Mouse (Mus musculus): ENCODE measurements around the gene Chchd10.
"Not testable (repeated sequence)": the region's sequence is repeated elsewhere in the genome, so short reads cannot be mapped to it uniquely, and the experiment has no call there.

Gene Chchd10

DNA sequence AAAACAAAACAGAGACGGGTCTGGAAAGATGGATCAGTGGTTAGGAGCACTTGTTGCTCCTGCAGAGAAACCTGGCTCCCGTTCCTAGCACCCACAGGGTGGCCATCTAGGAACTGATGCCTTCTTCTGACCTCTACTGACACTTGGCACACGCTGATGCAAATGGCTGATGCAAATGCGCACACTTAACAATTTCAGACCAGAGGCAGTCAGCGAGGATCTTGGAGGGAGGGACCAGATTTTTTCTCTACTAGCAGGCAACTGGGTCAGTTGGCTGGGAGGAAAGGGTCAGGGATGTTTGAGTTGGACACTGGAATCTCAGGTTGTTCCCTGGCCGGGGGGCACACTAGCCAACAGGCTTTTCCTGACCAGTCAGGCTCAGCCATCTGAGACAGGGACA is at the start of gene Chchd10:
Chchd10 (plus strand) TSS at position 240 of the 400 bp plus-strand sequence.
- DNase-seq (ENCODE audit: low spot score in 2 of 2): no peak

DNA sequence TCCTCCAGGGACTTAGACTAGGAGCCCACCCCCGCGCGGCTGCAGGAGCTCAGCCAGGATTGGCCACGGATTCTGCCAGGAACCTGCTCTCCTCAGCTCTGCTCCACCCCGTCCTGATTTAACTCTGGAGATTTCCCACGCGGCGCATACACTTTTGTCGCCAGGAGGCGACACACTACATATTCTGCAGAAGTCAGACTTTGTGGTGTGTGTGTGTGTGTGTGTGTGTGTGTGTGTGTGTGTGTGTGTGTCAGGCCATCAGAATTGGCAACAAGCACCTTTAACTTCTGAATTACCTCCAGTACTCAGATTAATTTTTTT is 49.7 kb upstream of the Chchd10 start:
- DNase-seq (ENCODE audit: low spot score in 2 of 2): peak; percentile 82 to 87

DNA sequence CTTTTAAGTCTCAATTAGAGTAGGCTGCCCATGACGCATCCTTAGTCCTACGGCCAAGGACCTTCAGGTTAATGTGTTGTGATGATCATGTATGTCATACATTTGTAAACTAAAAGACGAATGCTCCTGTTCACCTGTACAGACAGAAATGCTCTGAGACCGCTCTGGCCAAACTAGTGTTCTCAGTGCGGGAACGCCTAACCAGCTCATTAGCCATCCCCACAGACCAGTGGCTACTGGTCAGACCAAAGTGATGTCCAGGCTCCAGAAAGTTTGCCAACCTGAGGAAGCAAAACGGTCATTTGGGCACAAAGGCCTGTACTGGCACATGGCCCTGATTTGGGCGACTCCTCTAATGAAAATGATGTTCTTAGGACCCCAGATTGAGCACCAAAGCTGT is 48.2 kb upstream of the Chchd10 start:
- DNase-seq (ENCODE audit: low spot score in 2 of 2): no peak

DNA sequence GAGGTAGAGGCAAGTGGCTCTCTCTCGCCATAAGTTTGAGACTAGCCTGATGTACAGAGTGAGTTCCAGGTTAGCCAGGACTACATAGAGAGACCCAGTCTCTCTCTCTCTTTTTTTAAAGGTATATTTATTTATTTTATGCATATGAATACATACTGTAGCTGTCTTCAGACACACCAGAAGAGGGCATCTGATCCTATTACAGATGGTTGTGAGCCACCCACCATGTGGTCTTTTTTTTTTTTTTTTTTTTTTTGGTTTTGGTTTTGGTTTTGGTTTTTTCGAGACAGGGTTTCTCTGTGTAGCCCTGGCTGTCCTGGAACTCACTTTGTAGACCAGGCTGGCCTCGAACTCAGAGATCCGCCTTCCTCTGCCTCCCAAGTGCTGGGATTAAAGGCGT is 45.4 kb upstream of the Chchd10 start:
- not testable (repeated sequence) for DNase-seq (ENCODE audit: low spot score in 2 of 2)

DNA sequence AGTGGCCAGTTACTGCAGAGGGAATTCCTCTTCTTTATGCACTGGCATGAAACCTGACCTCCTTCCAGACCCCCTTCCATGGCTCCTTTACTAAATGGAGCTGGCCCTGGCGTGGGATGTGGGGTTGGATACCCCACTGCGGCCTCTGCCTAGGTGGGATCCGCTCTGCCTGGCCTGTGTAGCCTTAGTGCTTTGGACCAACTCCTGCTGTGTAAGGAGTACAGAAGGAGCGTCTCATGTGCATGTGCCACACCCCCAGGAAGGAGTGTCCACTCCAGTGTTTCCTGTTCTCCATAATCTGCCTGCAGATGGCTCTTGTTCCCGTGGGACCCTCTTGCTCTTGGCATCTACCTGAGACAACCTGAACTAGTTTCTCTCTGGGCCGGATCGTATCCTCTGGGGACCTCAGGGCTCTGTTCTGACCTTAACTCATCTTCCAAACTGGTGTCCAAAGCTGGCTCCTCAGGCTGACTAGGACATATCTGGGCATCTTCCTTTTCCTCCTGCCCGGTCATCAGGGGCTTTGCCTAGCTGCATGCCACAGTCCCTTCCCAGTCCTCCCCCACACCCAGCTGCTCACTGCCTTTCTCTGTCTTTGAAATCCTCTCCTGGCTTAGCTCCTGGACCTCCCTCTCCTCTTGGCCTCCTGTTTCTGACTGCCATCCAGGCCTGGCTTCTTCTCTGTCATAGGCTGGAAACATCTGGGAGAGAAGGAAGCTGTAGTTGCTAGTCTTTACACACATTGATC is 43.4 kb upstream of the Chchd10 start:
- DNase-seq (ENCODE audit: low spot score in 2 of 2): no peak

DNA sequence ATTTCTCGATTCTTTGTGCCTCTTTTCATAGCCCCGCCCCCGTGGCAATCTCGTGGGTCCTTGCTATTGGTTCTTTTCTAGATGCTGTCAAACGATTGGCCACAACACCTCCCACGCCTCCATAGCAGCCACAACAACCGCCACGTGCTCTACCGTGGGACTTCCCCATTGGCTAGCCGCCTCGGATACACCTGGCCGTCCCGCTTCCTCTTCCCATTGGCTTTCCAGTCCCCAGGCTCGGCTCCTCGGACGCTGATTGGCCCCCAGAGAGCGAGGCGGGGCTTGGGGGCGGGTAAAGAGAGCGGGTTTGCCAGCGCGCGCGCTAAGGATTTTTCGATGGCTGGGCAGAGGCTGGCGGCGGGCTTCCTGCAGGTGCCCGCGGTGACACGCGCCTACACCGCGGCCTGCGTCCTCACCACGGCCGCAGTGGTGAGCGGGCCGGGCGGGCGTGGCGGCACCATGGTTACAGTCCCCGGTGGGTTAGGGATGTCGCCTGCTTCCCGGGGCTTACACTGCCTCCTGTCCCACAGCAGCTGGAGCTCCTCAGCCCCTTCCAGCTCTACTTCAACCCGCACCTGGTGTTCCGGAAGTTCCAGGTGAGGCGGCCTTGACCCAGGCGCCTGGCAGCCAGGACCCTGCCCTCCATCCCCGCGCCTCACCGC is 39.7 kb upstream of the Chchd10 start, which contains the start of gene Derl3:
Derl3 (plus strand) TSS at position 325 of the 662 bp plus-strand sequence.
- DNase-seq (ENCODE audit: low spot score in 2 of 2): peak; percentile 97 to 98

DNA sequence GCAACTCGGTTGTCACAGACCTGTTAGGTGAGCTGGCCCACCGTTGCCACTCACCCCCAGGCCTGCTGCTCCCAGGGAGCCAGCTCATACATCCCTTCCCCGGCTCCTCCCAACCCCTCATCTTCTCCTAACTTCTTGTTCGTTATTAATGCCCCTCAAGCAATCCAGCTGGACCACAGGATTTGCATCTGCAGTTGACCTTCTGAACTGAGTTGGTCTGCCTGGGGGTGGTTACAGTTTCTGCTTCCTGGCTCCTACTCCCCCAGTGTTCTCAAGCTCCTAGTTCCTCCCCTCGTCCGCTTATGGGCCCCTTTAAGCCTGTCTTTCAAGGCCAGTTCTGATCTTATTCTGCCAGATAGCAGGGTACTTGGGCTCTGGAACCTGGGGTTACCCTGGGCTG is 38.3 kb upstream of the Chchd10 start:
- DNase-seq (ENCODE audit: low spot score in 2 of 2): no peak

DNA sequence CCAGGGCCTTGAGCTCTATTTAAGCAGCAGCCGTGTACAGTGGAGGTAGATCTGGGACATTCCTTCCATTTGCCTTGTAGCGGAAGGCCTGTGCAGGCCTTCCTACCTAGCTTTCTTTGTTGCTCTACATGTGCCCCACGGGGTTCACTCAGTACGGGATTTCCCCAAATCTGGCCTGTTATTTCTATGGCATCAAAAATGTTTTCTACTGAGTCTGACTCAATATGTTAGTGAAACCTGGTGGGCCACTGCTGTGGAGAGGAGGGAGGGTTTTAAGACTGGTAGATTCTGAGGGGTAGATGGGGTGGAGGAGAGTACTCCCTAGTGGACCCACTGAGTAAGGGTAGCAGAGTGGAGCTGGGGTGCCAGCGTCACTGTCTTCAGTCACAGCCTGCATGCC is 37.2 kb upstream of the Chchd10 start:
- no peak for DNase-seq (ENCODE audit: low spot score in 2 of 2)

DNA sequence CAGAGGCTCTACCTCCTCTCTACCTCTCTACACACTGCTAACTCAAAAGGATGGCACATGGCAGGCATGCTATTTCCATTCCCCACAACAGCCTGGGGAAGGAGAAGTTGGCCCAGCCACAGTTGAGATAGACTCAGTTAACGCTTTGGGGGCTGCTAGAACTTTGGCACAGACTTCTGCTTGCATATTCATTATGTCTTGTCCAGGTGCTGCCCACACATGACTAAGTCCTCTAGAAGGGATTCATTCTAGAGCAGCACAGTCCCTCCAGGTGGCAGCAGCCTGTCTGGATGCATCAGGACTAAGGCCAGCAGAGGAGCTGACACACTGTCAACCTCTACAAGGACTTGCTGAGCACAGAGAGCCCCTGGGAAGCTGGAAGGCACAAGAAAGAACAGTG is 36.7 kb upstream of the Chchd10 start:
- DNase-seq (ENCODE audit: low spot score in 2 of 2): peak; percentile 48 to 51

DNA sequence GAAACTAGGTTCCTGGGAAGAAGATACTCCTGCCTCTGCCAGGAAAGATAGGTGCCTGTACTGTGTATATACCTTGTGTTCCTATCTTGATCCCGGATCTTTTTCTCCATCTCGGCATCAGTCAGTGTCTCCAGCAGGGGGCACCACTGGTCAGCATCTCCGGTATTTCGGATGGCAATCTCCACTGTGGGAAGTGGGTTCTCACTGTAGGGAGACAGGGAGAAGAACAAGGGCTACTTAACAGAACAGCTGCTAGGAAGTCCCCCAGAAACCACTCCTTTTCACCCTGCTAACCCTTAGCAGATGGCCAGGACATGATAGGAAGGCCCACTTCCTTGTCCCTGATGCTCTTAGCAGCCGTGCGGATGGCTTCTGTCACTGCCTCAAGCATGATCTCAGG is 35.6 kb upstream of the Chchd10 start:
- peak; percentile 78 for DNase-seq (ENCODE audit: low spot score in 2 of 2)

DNA sequence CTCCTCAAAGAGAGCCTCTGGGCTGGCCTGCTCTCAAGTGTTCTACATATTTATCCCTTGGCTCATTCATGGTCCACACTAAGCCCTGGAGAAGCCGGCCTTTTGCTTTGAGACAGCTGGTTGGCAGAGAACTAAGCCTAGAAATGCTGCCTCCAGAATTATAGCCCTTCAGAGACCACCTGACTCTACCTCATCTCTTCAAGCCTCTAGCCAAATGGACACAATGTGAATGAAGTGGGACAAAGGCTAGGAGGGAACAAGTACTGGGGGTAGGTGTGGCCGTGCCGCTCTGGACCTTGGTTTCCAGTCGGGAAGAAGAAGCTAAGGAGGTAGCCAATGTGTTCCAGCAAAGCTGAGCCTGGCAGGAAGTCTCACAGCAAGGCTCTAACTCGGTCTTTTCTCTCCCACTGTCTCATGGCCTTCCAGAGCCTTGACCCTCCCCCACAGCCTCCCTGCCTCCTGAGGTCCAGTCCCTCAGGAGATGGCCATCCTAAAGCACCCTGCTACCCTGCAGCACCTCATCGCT is 34.8 kb upstream of the Chchd10 start:
- no peak for DNase-seq (ENCODE audit: low spot score in 2 of 2)

DNA sequence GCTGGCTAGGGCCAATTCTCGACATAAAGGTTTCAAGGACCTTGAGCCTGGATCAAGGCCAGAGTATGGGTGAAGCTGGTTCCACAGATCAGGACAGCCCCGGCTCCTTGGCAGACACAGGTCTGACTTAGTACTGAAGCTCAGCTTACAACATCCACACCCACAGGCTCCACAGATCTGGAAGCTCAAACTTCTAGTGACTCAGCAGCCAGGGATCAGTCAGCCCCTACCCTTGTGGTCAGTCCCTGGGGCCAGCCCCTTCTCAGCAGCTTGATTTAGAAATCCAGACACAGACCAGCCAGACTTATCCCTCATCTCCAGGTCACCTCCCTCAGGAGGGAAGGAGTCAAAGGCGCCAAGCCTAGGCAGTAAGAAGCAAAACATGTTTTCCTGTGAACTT is 34.1 kb upstream of the Chchd10 start:
- peak; percentile 20 to 22 for DNase-seq (ENCODE audit: low spot score in 2 of 2)

DNA sequence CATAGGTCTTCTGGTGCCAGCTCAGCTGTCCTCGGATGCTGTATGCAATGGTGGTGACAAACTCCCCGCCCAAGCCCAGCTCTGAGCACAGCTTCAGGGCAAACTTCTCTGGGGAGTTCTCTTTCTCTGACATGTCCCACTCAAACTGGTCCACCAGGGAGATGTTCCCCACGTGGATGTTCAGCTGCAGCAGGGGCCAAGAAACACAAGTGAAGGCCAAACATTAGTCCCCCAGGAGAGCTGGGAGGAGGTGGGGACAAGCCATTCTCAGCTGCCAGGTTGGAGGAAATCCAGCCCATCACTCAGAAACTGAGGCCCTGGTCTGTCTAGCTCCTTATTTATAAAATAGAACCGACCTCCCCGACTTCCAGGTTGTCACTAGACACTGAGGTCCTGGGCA is 28.5 kb upstream of the Chchd10 start:
- no peak for DNase-seq (ENCODE audit: low spot score in 2 of 2)

DNA sequence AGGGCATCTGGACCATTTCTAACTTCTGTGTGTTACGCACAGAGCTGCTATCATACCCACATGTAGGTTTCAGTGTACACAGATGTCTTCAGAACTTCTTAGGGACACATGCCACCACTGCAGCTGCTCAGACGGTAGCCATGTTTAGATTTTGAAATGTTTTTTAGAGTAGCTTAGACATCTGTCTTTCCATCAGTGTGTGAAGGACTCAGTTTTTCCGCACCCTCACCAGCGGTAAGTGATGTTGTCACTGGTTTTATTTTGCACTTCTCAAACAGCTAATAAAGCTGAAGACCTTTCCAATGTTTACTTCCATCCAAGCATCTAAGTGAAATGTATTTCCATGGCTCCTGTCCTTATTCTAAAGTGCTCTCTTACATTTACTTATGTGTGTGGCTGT is 26.0 kb upstream of the Chchd10 start:
- no peak for DNase-seq (ENCODE audit: low spot score in 2 of 2)

DNA sequence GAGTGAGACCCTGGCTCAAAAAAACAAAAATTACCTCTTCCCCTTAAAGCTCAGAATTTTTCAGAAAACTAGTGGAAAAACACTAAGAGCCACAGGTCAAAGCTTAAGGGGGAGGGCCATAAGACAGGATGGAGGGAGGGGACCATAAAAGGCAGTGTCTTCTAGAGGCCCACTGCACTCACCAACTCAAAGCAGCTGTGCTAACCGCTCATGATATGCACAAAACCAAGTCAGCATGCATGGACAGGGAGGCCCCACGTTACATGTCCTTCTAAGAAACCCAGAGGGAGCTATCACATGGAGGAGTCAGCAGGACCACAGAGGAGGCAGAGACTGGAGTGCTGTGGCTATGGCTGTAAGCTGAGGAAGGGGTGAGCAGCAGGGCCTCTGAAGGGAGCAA is 22.2 kb upstream of the Chchd10 start:
- no peak for DNase-seq (ENCODE audit: low spot score in 2 of 2)

DNA sequence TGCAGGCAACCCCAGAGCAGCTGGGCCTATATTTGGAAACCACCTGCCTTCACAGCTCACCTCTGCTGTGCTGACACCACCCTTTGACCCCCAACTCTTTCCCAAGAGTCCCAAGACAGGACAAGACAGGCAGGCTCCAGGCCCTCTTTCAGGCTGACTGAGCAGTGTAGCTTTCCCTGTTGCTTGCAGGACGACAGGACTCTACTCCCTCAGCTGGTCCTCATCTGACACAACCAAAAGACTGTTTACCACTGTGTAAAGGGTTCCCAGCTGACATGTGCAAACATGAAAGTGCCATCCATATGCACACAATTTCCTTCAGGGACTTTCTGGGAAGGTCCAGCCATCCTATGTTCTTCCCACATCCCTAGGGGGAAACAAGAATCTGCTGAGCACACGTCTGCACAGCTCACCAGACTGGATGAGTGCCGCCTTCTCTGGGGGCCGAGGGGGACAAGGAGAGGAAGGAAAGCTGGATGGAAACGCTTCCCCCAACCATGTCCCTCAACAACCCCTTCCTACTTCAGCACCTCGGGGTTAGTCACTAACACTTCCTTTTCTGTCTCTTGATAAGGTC is 19.8 kb upstream of the Chchd10 start:
- DNase-seq (ENCODE audit: low spot score in 2 of 2): no peak

DNA sequence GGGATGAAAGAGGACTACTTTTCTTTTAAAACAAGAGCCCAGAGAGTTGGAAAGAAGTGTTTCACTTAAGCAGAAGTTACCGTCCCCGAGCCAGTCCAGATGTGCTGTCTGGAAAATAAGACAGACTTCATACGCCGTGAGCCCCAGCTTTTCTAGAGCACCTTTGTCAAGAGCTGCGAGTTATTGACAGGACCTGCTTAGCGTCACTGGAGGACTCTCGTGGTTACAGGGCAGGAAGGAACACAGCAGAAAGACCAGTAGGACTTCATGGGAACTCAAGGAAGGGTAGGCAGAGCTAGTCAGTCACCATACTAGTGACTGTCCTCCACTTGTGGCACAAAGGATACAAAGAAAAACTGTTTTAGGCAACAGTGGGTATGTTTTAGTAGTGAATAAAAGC is 17.4 kb upstream of the Chchd10 start:
- DNase-seq (ENCODE audit: low spot score in 2 of 2): no peak

DNA sequence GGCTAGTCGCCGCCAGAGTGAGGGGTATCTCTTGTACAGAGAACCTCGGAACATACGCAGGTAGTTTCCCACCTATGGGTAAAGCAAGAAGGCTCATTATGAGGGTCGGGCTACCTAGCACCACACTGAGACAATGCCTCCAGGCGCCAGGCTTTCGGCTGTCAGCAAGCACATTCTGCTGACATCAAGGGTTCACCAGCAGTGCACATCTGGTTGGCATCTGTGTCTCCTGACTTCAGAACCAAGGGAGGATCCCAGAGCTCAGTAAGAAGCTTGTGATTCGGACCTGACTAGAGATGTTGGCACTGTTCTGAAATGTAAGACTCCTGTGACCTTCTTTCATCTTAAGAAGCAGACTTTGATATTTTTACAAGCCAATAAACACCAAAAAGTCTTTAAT is 16.1 kb upstream of the Chchd10 start:
- DNase-seq (ENCODE audit: low spot score in 2 of 2): no peak

DNA sequence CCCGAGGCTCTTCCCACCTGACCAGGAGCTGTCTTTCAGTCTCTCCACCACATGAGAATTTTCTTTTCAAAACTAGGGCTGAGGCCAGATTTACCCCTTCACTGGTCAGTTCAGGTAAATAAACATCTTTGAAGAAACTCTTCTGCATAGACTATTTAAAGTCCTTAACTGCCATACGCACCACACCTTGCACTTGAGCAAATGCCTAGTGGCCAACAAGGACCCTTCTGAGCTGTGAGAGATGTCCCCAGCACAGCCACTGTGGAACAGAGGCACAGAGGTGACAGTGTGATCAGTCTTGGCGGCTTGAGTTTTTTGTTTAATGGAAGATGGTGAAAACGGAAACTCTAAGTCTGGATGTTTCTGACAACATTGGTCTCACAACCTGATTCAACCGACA is 13.9 kb upstream of the Chchd10 start:
- DNase-seq (ENCODE audit: low spot score in 2 of 2): no peak

DNA sequence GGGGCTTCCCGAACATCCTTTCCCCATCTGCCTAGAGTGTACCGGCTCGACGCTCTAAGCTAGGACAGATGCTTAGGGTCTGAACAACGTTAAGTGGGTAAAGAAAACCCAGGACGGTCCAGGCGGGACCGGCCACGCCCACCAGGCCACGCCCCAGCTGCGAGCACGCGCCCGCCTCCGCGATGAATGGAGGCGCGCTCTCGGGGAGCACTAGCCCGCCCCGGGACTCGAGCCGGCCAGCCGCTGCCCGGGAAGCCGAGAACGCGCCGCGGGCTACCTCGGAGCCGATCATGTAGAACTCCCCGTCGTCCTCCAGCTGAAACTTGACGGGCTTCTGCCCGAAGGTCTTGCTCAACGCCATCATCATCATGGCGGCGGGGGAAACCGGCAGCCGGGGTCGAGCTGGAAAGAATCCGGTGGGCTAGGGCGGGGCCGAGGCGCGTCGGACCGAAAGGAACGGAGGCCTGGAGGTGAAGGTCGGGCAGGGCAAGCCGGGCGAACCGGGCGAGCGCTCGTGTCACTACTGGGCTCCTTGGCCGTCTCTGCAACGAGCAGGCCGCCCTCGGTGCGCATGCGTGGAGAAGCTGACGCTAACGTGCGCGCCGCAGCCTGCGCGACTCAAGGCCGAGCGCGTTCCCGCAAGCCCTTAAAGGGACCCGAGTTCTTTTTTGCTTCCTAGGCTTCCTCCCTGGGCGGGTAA is 11.8 kb upstream of the Chchd10 start, which contains the start of gene Smarcb1:
Smarcb1 (minus strand) TSS at position 592 of the 700 bp plus-strand sequence.
- peak; percentile 94 to 98 for DNase-seq (ENCODE audit: low spot score in 2 of 2)

DNA sequence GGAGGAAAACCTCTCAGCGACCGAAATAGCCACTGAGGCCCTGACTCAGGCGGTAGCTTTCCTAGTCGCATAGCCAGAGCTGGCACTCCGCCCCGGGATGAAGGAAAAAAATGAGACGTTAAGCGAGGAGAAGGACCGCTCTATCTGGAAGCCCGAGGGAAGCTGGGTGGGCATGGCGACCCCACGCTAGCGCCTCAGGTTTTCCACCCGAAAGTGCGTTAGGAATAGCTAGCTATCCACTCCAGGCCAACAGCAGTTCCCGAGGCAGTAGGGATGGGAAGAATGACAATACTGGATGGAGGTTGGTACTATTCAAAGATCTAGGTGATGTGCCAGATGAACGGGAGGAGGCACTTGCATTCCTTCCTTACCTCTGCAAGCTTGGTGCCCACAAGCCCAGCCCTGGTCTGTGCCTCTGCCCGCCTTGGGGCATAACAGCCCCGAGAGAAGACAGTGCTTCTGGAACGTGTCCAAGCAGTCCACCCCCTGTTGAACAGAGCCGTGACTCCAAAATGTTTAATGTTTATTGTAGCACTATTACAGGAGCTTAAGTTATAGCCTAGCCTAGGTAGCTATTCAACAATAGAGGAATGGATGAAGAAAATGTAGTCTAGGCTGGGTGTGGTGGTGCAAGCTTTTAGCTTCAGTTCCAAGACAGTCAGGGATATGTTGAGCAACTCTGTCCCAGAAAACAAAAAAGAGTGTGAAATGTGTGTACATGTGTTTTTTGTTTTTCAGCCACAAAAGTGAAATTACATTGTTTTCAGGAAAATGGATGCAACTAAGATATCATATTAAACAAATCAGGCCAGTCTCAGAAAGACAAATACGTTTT is 11.0 kb upstream of the Chchd10 start:
- DNase-seq (ENCODE audit: low spot score in 2 of 2): peak in 1 of 2 experiments; percentile 32
